Mouse (Mus musculus): ENCODE results near the gene Olfr996. TPM values are rescaled to one million over a fixed set of nuclear protein-coding genes. Genes with fewer than 3 reads are reported as not detected.
"Not testable (repeated sequence)": the region's sequence is repeated elsewhere in the genome, so short reads cannot be mapped to it uniquely, and the experiment has no call there.

Gene Olfr996
- total RNA-seq (2018; cell fraction: chromatin; rRNA removed): not detected
- not detected for total RNA-seq (2018; cell fraction: cytosol; rRNA removed)
- total RNA-seq (2018; cell fraction: nucleus; rRNA removed): not detected
- not detected in 3 replicates for polyA plus RNA-seq (2018)

DNA sequence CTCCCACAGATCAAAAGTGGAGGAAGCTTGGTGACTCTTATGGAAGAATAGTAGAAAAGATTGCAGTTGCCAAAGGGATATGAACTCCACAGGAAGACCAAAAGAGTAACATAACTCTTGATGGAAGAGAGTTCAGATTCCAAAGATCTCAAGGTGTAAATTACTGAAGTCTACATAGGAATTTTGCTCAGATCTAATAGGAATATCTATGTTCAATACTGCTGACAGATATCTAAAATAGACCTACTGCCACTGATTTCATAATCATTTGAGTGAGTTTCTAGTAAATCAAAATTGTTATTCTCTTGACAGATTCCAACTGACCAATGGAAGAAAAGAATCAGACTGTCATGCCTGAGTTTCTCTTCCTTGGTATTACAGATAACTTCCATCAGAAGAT lies at the start of gene Olfr996:
Olfr996 (plus strand) TSS at position 301 of the 400 bp plus-strand sequence.
- Histone ChIP-seq H3K36me3 (ENCODE audit: inconsistent target) (no peaks in the 10 kb centered on the region), H3K27ac (no peak within 1 kb of the TSS), H3K4me3 (ENCODE audit: inconsistent target) (no peak within 1 kb of the TSS), H3K79me2 (ENCODE audit: inconsistent target) (no peaks in the 10 kb centered on the region)

GRCm38 (mm10) chr2:85532082-85532778 lies 46.8 kb upstream of the Olfr996 start:
- H3K27ac ChIP-seq: no peak overlapping the region
- no peaks in the 10 kb centered on the region for H3K36me3 ChIP-seq (ENCODE audit: inconsistent target)
- H3K4me3 ChIP-seq (ENCODE audit: inconsistent target): no peak overlapping the region
- WGBS (ENCODE audit: missing documents): 77% methylated on average over 2 of the region's 2 CpGs
- H3K79me2 ChIP-seq (ENCODE audit: inconsistent target): no peaks in the 10 kb centered on the region

DNA sequence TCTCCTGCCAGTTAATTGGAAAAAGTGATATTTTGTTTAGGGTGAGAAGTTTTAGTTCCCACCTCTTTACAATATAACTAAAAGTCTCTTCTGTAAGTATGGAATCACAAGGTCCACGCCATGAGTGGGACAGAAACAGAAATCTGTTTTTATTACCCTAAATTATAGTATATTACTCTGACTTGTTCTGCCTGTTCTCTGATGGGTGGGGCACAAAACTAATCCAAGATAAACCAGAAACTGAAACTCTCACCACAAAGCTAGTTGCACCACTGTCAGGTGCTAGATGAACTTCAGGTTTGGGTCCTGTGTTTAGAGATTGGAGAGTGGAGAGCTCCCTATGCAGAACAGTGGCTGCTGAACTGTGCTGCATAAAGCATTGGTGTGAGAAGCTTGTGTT lies 45.1 kb upstream of the Olfr996 start:
- Histone ChIP-seq H3K79me2 (ENCODE audit: inconsistent target) (no peaks in the 10 kb centered on the region), H3K27ac (no peak overlapping the region), H3K4me3 (ENCODE audit: inconsistent target) (no peak overlapping the region), H3K36me3 (ENCODE audit: inconsistent target) (no peaks in the 10 kb centered on the region)
- WGBS (ENCODE audit: missing documents): 87% methylated on average over 1 of the region's 1 CpGs

DNA sequence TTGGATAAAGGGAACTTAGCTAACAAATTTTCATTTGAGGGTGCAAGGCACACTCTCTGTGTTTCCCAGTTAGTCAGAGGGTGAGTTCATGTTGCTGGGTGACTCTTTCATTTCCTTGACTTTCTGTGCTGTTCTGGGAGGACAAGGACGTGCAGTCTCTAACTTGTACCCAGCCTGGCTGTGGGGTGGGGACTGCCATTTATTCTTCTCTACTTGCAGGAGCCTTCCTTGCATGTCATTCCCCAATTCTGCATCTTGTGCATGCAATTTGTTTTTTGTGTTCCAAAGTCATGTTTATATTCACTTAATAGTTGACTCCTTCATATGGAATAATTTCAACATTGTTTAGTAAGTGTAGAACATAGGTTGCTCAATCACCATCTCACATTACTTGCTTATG lies 24.2 kb upstream of the Olfr996 start:
- Histone ChIP-seq H3K4me3 (ENCODE audit: inconsistent target) (no peak overlapping the region), H3K27ac (no peak overlapping the region), H3K79me2 (ENCODE audit: inconsistent target) (no peaks in the 10 kb centered on the region), H3K36me3 (ENCODE audit: inconsistent target) (no peaks in the 10 kb centered on the region)
- WGBS (ENCODE audit: missing documents): 67% methylated on average over 1 of the region's 1 CpGs

GRCm38 (mm10) chr2:85560226-85560625 lies 18.8 kb upstream of the Olfr996 start:
- WGBS (ENCODE audit: missing documents): 5% methylated on average over 4 of the region's 4 CpGs
- Histone ChIP-seq H3K79me2 (ENCODE audit: inconsistent target) (no peaks in the 10 kb centered on the region), H3K36me3 (ENCODE audit: inconsistent target) (no peaks in the 10 kb centered on the region), H3K4me3 (ENCODE audit: inconsistent target) (no peak overlapping the region), H3K27ac (no peak overlapping the region)

DNA sequence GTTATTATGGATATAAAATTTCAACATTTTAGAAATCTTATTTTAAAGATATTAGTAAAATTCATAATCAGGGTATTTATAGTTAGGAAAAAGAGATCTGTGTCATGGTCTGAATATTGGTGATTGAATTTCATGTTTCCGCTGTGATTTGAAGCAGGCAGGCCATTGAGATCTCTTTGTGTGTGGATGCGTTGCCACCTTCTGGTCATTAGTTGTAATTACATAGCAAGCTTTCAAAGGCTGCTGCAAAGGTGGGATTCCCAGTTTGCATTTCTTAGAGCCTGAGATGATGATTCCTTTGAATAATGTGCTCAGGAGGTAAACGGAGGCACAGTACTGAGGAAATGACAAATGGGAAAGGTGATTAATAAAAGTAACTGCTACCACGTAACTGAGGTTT lies 17.8 kb upstream of the Olfr996 start:
- H3K79me2 ChIP-seq (ENCODE audit: inconsistent target): no peaks in the 10 kb centered on the region
- 32% methylated on average over 4 of the region's 4 CpGs for WGBS (ENCODE audit: missing documents)
- no peak overlapping the region for H3K4me3 ChIP-seq (ENCODE audit: inconsistent target)
- H3K36me3 ChIP-seq (ENCODE audit: inconsistent target): no peaks in the 10 kb centered on the region
- H3K27ac ChIP-seq: no peak overlapping the region

GRCm38 (mm10) chr2:85588648-85589047 lies 9.6 kb downstream of the Olfr996 start, which contains the start of gene Olfr998:
TSS of gene Olfr998 (plus strand) at chr2:85588948.
- not testable (repeated sequence) for H3K27ac ChIP-seq; H3K4me3 ChIP-seq (ENCODE audit: inconsistent target); H3K36me3 ChIP-seq (ENCODE audit: inconsistent target); H3K79me2 ChIP-seq (ENCODE audit: inconsistent target)
- WGBS (ENCODE audit: missing documents): 86% methylated on average over 2 of the region's 2 CpGs

GRCm38 (mm10) chr2:85611803-85612202 lies 32.8 kb downstream of the Olfr996 start, which contains the start of gene Olfr1000:
TSS of gene Olfr1000 (minus strand) at chr2:85611903.
- H3K36me3 ChIP-seq (ENCODE audit: inconsistent target): no peaks in the 10 kb centered on the region
- no peak within 1 kb of the TSS for H3K27ac ChIP-seq
- H3K79me2 ChIP-seq (ENCODE audit: inconsistent target): no peaks in the 10 kb centered on the region
- no peak within 1 kb of the TSS for H3K4me3 ChIP-seq (ENCODE audit: inconsistent target)
- WGBS (ENCODE audit: missing documents): no CpG with 5 or more reads among the region's 1 CpGs

Other genes with a start within 250 kb of the Olfr996 start
- not detected in 3 replicates for gene Olfr987, start 239.9 kb upstream of the Olfr996 start, polyA plus RNA-seq (2018)
- not detected in 3 replicates for gene Olfr988, start 216.0 kb upstream of the Olfr996 start, polyA plus RNA-seq (2018)
- gene Olfr992, start 169.7 kb upstream of the Olfr996 start, polyA plus RNA-seq (2018): not detected in 3 replicates
- gene Olfr993, start 164.3 kb upstream of the Olfr996 start, polyA plus RNA-seq (2018): not detected in 3 replicates
- not detected in 3 replicates for gene Olfr994, start 142.8 kb upstream of the Olfr996 start, polyA plus RNA-seq (2018)
- not detected in 3 replicates for gene Olfr995, start 135.6 kb upstream of the Olfr996 start, polyA plus RNA-seq (2018)
- not detected in 3 replicates for gene 4833423E24Rik, start 60.2 kb upstream of the Olfr996 start, polyA plus RNA-seq (2018)
- gene Olfr998, start 9.7 kb downstream of the Olfr996 start, polyA plus RNA-seq (2018): not detected in 3 replicates
- gene Olfr1000, start 32.7 kb downstream of the Olfr996 start, polyA plus RNA-seq (2018): not detected in 3 replicates
- not detected in 3 replicates for gene Olfr1002, start 71.5 kb downstream of the Olfr996 start, polyA plus RNA-seq (2018)
- gene Olfr154, start 85.2 kb downstream of the Olfr996 start, polyA plus RNA-seq (2018): not detected in 3 replicates
- not detected in 3 replicates for gene Olfr1006, start 99.6 kb downstream of the Olfr996 start, polyA plus RNA-seq (2018)
- not detected in 3 replicates for gene Olfr1008, start 110.2 kb downstream of the Olfr996 start, polyA plus RNA-seq (2018)
- not detected in 3 replicates for gene Olfr1009, start 136.2 kb downstream of the Olfr996 start, polyA plus RNA-seq (2018)
- gene Olfr1012, start 183.6 kb downstream of the Olfr996 start, polyA plus RNA-seq (2018): not detected in 3 replicates
- not detected in 3 replicates for gene Olfr1013, start 187.9 kb downstream of the Olfr996 start, polyA plus RNA-seq (2018)
- gene Olfr1014, start 193.5 kb downstream of the Olfr996 start, polyA plus RNA-seq (2018): not detected in 3 replicates
- gene Olfr1015, start 202.8 kb downstream of the Olfr996 start, polyA plus RNA-seq (2018): not detected in 3 replicates
- not detected in 3 replicates for gene Olfr1016, start 223.3 kb downstream of the Olfr996 start, polyA plus RNA-seq (2018)
- gene Olfr1018, start 239.3 kb downstream of the Olfr996 start, polyA plus RNA-seq (2018): not detected in 3 replicates